Mouse (Mus musculus) hindbrain, embryonic 16.5 days (tissue): Measurements from ENCODE around the gene Slc7a3. TPM values are rescaled to one million over a fixed set of nuclear protein-coding genes. Genes with fewer than 3 reads are reported as not detected.

Experiments used
- ATAC-seq: fragments of 200-750 bp; cut with Nextera tagmentation; 2 replicates; pipeline ENCODE4 v1.8.0; 2017; ENCODE audit warnings: moderate TSS enrichment, moderate library complexity
- H3K27ac ChIP-seq: fragments of 300-500 bp; sonication (generic); 2 replicates; pipeline ENCODE4 v1.5.1; 2014; ENCODE audit warnings: low read depth, mild to moderate bottlenecking, control low read depth, low read length, moderate library complexity
- H3K27me3 ChIP-seq: fragments of 300-500 bp; sonication (generic); replicated peaks from 2 replicates; pipeline ENCODE4 v1.6.1; 2014; ENCODE audit warnings: low read length; ENCODE audit not compliant: control insufficient read depth, insufficient read depth
- H3K36me3 ChIP-seq: fragments of 300-500 bp; sonication (generic); 2 replicates; pipeline ENCODE4 v1.6.1; 2014; ENCODE audit warnings: mild to moderate bottlenecking, low read length, moderate library complexity, mixed read lengths; ENCODE audit not compliant: control insufficient read depth, insufficient read depth
- H3K4me1 ChIP-seq: fragments of 300-500 bp; sonication (generic); 2 replicates; pipeline ENCODE4 v1.6.1; 2014; ENCODE audit warnings: low read depth, low read length; ENCODE audit not compliant: control insufficient read depth, insufficient read depth
- H3K4me2 ChIP-seq: fragments of 300-500 bp; sonication (generic); 2 replicates; pipeline ENCODE4 v1.6.1; 2014; ENCODE audit warnings: mild to moderate bottlenecking, low read length, control low read depth, moderate library complexity
- H3K4me3 ChIP-seq: fragments of 300-500 bp; sonication (generic); 2 replicates; pipeline ENCODE4 v1.5.1; 2014; ENCODE audit warnings: mild to moderate bottlenecking, low read length, control low read depth, moderate library complexity
- H3K9ac ChIP-seq: fragments of 300-500 bp; sonication (generic); 2 replicates; pipeline ENCODE4 v1.6.1; 2014; ENCODE audit warnings: low read depth, mild to moderate bottlenecking, control low read depth, low read length, moderate library complexity
- H3K9me3 ChIP-seq: fragments of 300-500 bp; sonication (generic); 2 replicates; pipeline ENCODE4 v1.6.1; 2014; ENCODE audit warnings: mild to moderate bottlenecking, low read length, moderate library complexity; ENCODE audit not compliant: control insufficient read depth
- WGBS: fragments of 180-500 bp; shearing (Covaris S2); extraction: QIAGEN DNeasy Blood & Tissue Kit; methylation state at CpG from one replicate; pipeline ENCODE4 v1.1.7; 2014; 5-methylcytosine and 5-hydroxymethylcytosine counted together
- polyA plus RNA-seq: library from polyadenylated mRNA; unstranded; fragments of >200 nt; fragmentation: Nextera tagmentation; extraction: Ambion mirVana; gene quantifications from 2 replicates; pipeline ENCODE4 v1.2.1, GENCODE M21; 2015

Slc7a3 gene
- polyA plus RNA-seq, 1 experiment from 2014 or later = 13.4 TPM

GRCm38 (mm10) chrX:101065245-101065644 is 20.6 kb downstream of the Slc7a3 start:
- WGBS = 70% methylated on average over 1 of the region's 1 CpGs
- no peak overlapping the region for H3K4me3 ChIP-seq
- no peaks in the 10 kb centered on the region for H3K9me3 ChIP-seq

GRCm38 (mm10) chrX:101063503-101063902 is 22.3 kb downstream of the Slc7a3 start:
- Histone ChIP-seq H3K4me1 (no peaks in the 10 kb centered on the region), H3K36me3 (no peaks in the 10 kb centered on the region), H3K9me3 (0 out of 2 replicates have a peak, but pooled peaks cover 3% of the 10 kb centered on the region), H3K4me2 (no peak overlapping the region), H3K4me3 (no peak overlapping the region), H3K27ac (no peak overlapping the region), H3K9ac (no peak overlapping the region), H3K27me3 (no peaks in the 10 kb centered on the region)
- WGBS = 47% methylated on average over 2 of the region's 2 CpGs
- no peak for ATAC-seq

More at GRCm38 (mm10) chrX:101065245-101065644, 20.6 kb downstream of the Slc7a3 start:
- Histone ChIP-seq H3K9ac (no peak overlapping the region), H3K27me3 (no peaks in the 10 kb centered on the region), H3K36me3 (no peaks in the 10 kb centered on the region), H3K4me1 (no peaks in the 10 kb centered on the region), H3K4me2 (no peak overlapping the region), H3K27ac (no peak overlapping the region)
- ATAC-seq = no peak

GRCm38 (mm10) chrX:101059541-101059940 is 26.3 kb downstream of the Slc7a3 start, which contains the start of gene Tex11:
Gene Tex11, minus strand, starts transcription at chrX:101059667.
- H3K4me2 ChIP-seq = no peak within 1 kb of the TSS
- H3K27me3 ChIP-seq = no peaks in the 10 kb centered on the region
- 90% methylated on average over 31 of the region's 31 CpGs for WGBS
- H3K36me3 ChIP-seq = no peaks in the 10 kb centered on the region
- H3K27ac ChIP-seq = no peak within 1 kb of the TSS
- no peaks in the 10 kb centered on the region for H3K4me1 ChIP-seq
- H3K9ac ChIP-seq = no peak within 1 kb of the TSS
- H3K9me3 ChIP-seq = 0 out of 2 replicates have a peak, but pooled peaks cover 3% of the 10 kb centered on the region
- no peak within 1 kb of the TSS for H3K4me3 ChIP-seq
- no peak for ATAC-seq

Other genes with a start within 250 kb of the Slc7a3 start
- 0.11 TPM in 1 of 2 replicates, not detected in the other for gene Tex11, start 26.4 kb downstream of the Slc7a3 start, polyA plus RNA-seq
- gene Snx12, start 136.5 kb upstream of the Slc7a3 start, polyA plus RNA-seq = 43.3 and 52.5 TPM in 2 replicates
- 0.70 and 1.1 TPM in 2 replicates for gene Foxo4, start 168.5 kb upstream of the Slc7a3 start, polyA plus RNA-seq
- gene Gm614, start 178.0 kb upstream of the Slc7a3 start, polyA plus RNA-seq = not detected in 2 replicates
- gene Il2rg, start 182.2 kb upstream of the Slc7a3 start, polyA plus RNA-seq = 6.8 and 7.9 TPM in 2 replicates
- gene Gm20489, start 183.0 kb upstream of the Slc7a3 start, polyA plus RNA-seq = not detected in 2 replicates
- gene Med12, start 188.0 kb upstream of the Slc7a3 start, polyA plus RNA-seq = 17.6 and 25.2 TPM in 2 replicates
- 88.0 and 92.3 TPM in 2 replicates for gene Nlgn3, start 213.1 kb upstream of the Slc7a3 start, polyA plus RNA-seq